Mouse (Mus musculus): ENCODE measurements around the gene Olfr547. TPM values are rescaled to one million over a fixed set of nuclear protein-coding genes. Genes with fewer than 3 reads are reported as not detected.

The Olfr547 gene
- total and polyA plus RNA-seq, 3 experiments, result not detected

- no peak for TF ChIP-seq NELFE (IDR thresholded peaks at IDR 0.05; ENCODE audit: low read depth, low read length)
- 0 out of 2 replicates have a peak, but pooled peaks have one; percentile 25 for TF ChIP-seq KAT2A (IDR thresholded peaks at IDR 0.05; ENCODE audit: insufficient replicate concordance, low read length)
- no peak for TF ChIP-seq PAX5 (IDR thresholded peaks at IDR 0.05; ENCODE audit: low read length)
- TF ChIP-seq TCF12 (IDR thresholded peaks at IDR 0.05; ENCODE audit: low read depth, low read length), result 0 out of 2 replicates have a peak, but pooled peaks have one; percentile 20
- peak; percentile 43; the same call in 1 of the 2 replicates for TF ChIP-seq MXI1 (IDR thresholded peaks at IDR 0.05; ENCODE audit: low read depth, low read length)
- TF ChIP-seq CHD2 (IDR thresholded peaks at IDR 0.05; ENCODE audit: low read length), result no peak
- TF ChIP-seq JUN (IDR thresholded peaks at IDR 0.05; ENCODE audit: insufficient read depth, low read depth, low read length), result no peak
- no peak for TF ChIP-seq GABPA (IDR thresholded peaks at IDR 0.05; ENCODE audit: insufficient replicate concordance, low read depth, low read length)
- no peak for TF ChIP-seq RCOR1 (conservative IDR thresholded peaks at IDR 0.05; ENCODE audit: low read depth, low read length)
- peak; percentile 16; the same call in 1 of the 2 replicates for TF ChIP-seq MAZ (IDR thresholded peaks at IDR 0.05; ENCODE audit: low read depth, low read length)
- no peak for TF ChIP-seq NRF1 (IDR thresholded peaks at IDR 0.05; ENCODE audit: low read depth, low read length)
- no peak for TF ChIP-seq USF2 (conservative IDR thresholded peaks at IDR 0.05; ENCODE audit: low read depth, low read length)
- TF ChIP-seq ZC3H11A (IDR thresholded peaks at IDR 0.05; ENCODE audit: low read depth, low read length), result peak; percentile 56
- no peak for TF ChIP-seq MYC (IDR thresholded peaks at IDR 0.05; ENCODE audit: low read depth, low read length)
- peak in 1 of 2 experiments; percentile 95; a peak in 2 of 4 replicates for TF ChIP-seq CTCF (conservative IDR thresholded peaks at IDR 0.05 in 1 of 2, IDR thresholded peaks at IDR 0.05 in 1 of 2; ENCODE audit: low read depth in 2 of 2, low read length in 2 of 2)
- TF ChIP-seq POLR2AphosphoS2 (IDR thresholded peaks at IDR 0.05; ENCODE audit: low read depth, low read length), result no peak
- no peak for TF ChIP-seq ZKSCAN1 (IDR thresholded peaks at IDR 0.05; ENCODE audit: borderline replicate concordance, low read depth, low read length)
- no peak for TF ChIP-seq CHD1 (IDR thresholded peaks at IDR 0.05; ENCODE audit: low read depth, low read length)
- peak; percentile 96 for TF ChIP-seq RAD21 (IDR thresholded peaks at IDR 0.05; ENCODE audit: low read depth, low read length)
- TF ChIP-seq SIN3A (IDR thresholded peaks at IDR 0.05; ENCODE audit: low read length), result no peak
- TF ChIP-seq SMC3 (IDR thresholded peaks at IDR 0.05; ENCODE audit: low read depth, low read length), result peak; percentile 82
- TF ChIP-seq MAX (IDR thresholded peaks at IDR 0.05; ENCODE audit: low read length), result 0 out of 2 replicates have a peak, but pooled peaks have one; percentile 40
Observed at GRCm38 (mm10) chr7:102512814-102513435, 21.6 kb upstream of the Olfr547 start (continued).

- peak; percentile 31 for DNase-seq (ENCODE audit: extremely low read depth)
- no peak overlapping the region for H3K4me3 ChIP-seq (replicated peaks in 1 of 3; ENCODE audit: low read depth in 2 of 3, low read length in 2 of 3, poor library complexity in 1 of 3)
- in situ Hi-C loops (cut with MboI; ENCODE audit: low pct_ligation_motif_present, low pct_unique_long_range_greater_than_20kb, low sequenced_read_pairs), result loop anchor here (25.0 kb wide), 1 partner anchor 248 kb away; the partner anchor contains the start of genes Olfr560, Olfr561 and Olfr78
- no peak overlapping the region for H3K9ac ChIP-seq (ENCODE audit: insufficient read depth, low read depth)
- TF ChIP-seq IRF4 (IDR thresholded peaks at IDR 0.05; ENCODE audit: low read depth, low read length), result 0 out of 2 replicates have a peak, but pooled peaks have one; percentile 15
- no peak for TF ChIP-seq CHD1 (IDR thresholded peaks at IDR 0.05; ENCODE audit: low read depth, low read length)
- H3K27ac ChIP-seq (ENCODE audit: insufficient read depth, low read depth), result no peak overlapping the region
- H3K4me1 ChIP-seq (ENCODE audit: control insufficient read depth in 1 of 2, insufficient read depth in 2 of 2), result peaks cover 5 to 24% of the 10 kb centered on the region in 2 experiments
- H3K9me3 ChIP-seq (replicated peaks; ENCODE audit: low read length), result no peaks in the 10 kb centered on the region
- H3K4me2 ChIP-seq (ENCODE audit: insufficient read depth, low read depth, poor library complexity, severe bottlenecking), result no peak overlapping the region
- dilution Hi-C loops (cut with MboI; ENCODE audit: extremely low pct_ligation_motif_present, extremely low pct_unique_long_range_greater_than_20kb, low sequenced_read_pairs), result no loop called here
- H3K36me3 ChIP-seq (replicated peaks in 1 of 2; ENCODE audit: control insufficient read depth in 1 of 2, insufficient read depth in 1 of 2, low read length in 1 of 2), result no peaks in the 10 kb centered on the region
- H3K27me3 ChIP-seq (replicated peaks), result no peaks in the 10 kb centered on the region
- H3K79me2 ChIP-seq (replicated peaks; ENCODE audit: control insufficient read depth, extremely low read depth, insufficient read depth, poor library complexity, severe bottlenecking), result no peaks in the 10 kb centered on the region
Observed at GRCm38 (mm10) chr7:102514144-102514543, 20.4 kb upstream of the Olfr547 start.
